Mouse (Mus musculus): Measurements from ENCODE around the gene Kif6. TPM values are rescaled to one million over a fixed set of nuclear protein-coding genes. Genes with fewer than 3 reads are reported as not detected.

Kif6 gene
- polyA plus RNA-seq, 1 experiment = 0.04 TPM

- Histone ChIP-seq H3K27me3 (ENCODE audit: control insufficient read depth, insufficient read depth, low read length) (no peaks in the 10 kb centered on the region), H3K4me3 (ENCODE audit: extremely low read depth, insufficient read depth, insufficient read length) (no peak overlapping the region), H3K36me3 (ENCODE audit: control insufficient read depth, insufficient read depth, low read length) (no peaks in the 10 kb centered on the region), H3K4me1 (ENCODE audit: control insufficient read depth, insufficient read depth, insufficient read length) (no peaks in the 10 kb centered on the region), H3K27ac (ENCODE audit: insufficient read depth, low read length) (no peak overlapping the region)
- no peak for TF ChIP-seq POLR2A (IDR thresholded peaks at IDR 0.05; ENCODE audit: low read depth, low read length)
- no peak for TF ChIP-seq CTCF (IDR thresholded peaks at IDR 0.05; ENCODE audit: extremely low read depth, insufficient read depth, insufficient read length, insufficient replicate concordance)
- DNase-seq (ENCODE audit: low read depth in 1 of 2, low spot score in 2 of 2) = no peak
- 79% methylated on average over 2 of the region's 2 CpGs for WGBS
These were observed 94.3 kb downstream of the Kif6 start for GRCm38 (mm10) chr17:49709192-49709591.

GRCm38 (mm10) chr17:49710101-49710630 lies 95.2 kb downstream of the Kif6 start:
- Histone ChIP-seq H3K36me3 (ENCODE audit: control insufficient read depth, insufficient read depth, low read length) (no peaks in the 10 kb centered on the region), H3K27ac (ENCODE audit: insufficient read depth, low read length) (no peak overlapping the region), H3K27me3 (ENCODE audit: control insufficient read depth, insufficient read depth, low read length) (no peaks in the 10 kb centered on the region), H3K4me3 (ENCODE audit: extremely low read depth, insufficient read depth, insufficient read length) (no peak overlapping the region), H3K4me1 (ENCODE audit: control insufficient read depth, insufficient read depth, insufficient read length) (no peaks in the 10 kb centered on the region)
- no peak for DNase-seq (ENCODE audit: low read depth in 1 of 2, low spot score in 2 of 2)
- WGBS = 85% methylated on average over 5 of the region's 5 CpGs
- TF ChIP-seq POLR2A (IDR thresholded peaks at IDR 0.05; ENCODE audit: low read depth, low read length) = no peak

- Histone ChIP-seq H3K27ac (ENCODE audit: insufficient read depth, low read length) (no peak overlapping the region), H3K4me3 (ENCODE audit: extremely low read depth, insufficient read depth, insufficient read length) (no peak overlapping the region), H3K4me1 (ENCODE audit: control insufficient read depth, insufficient read depth, insufficient read length) (no peaks in the 10 kb centered on the region), H3K36me3 (ENCODE audit: control insufficient read depth, insufficient read depth, low read length) (no peaks in the 10 kb centered on the region), H3K27me3 (ENCODE audit: control insufficient read depth, insufficient read depth, low read length) (no peaks in the 10 kb centered on the region)
- WGBS = 93% methylated on average over 2 of the region's 2 CpGs
- no peak for DNase-seq (ENCODE audit: low read depth in 1 of 2, low spot score in 2 of 2)
- TF ChIP-seq POLR2A (IDR thresholded peaks at IDR 0.05; ENCODE audit: low read depth, low read length) (no peak), CTCF (IDR thresholded peaks at IDR 0.05; ENCODE audit: extremely low read depth, insufficient read depth, insufficient read length, insufficient replicate concordance) (no peak)
These were observed 111.3 kb downstream of the Kif6 start for GRCm38 (mm10) chr17:49726206-49726605.

GRCm38 (mm10) chr17:49726976-49727375 lies 112.0 kb downstream of the Kif6 start:
- Histone ChIP-seq H3K4me3 (ENCODE audit: extremely low read depth, insufficient read depth, insufficient read length) (no peak overlapping the region), H3K27me3 (ENCODE audit: control insufficient read depth, insufficient read depth, low read length) (no peaks in the 10 kb centered on the region), H3K4me1 (ENCODE audit: control insufficient read depth, insufficient read depth, insufficient read length) (no peaks in the 10 kb centered on the region), H3K36me3 (ENCODE audit: control insufficient read depth, insufficient read depth, low read length) (no peaks in the 10 kb centered on the region), H3K27ac (ENCODE audit: insufficient read depth, low read length) (no peak overlapping the region)
- no peak for DNase-seq (ENCODE audit: low read depth in 1 of 2, low spot score in 2 of 2)
- WGBS = 90% methylated on average over 4 of the region's 4 CpGs
- TF ChIP-seq POLR2A (IDR thresholded peaks at IDR 0.05; ENCODE audit: low read depth, low read length) (no peak), CTCF (IDR thresholded peaks at IDR 0.05; ENCODE audit: extremely low read depth, insufficient read depth, insufficient read length, insufficient replicate concordance) (no peak)

DNA sequence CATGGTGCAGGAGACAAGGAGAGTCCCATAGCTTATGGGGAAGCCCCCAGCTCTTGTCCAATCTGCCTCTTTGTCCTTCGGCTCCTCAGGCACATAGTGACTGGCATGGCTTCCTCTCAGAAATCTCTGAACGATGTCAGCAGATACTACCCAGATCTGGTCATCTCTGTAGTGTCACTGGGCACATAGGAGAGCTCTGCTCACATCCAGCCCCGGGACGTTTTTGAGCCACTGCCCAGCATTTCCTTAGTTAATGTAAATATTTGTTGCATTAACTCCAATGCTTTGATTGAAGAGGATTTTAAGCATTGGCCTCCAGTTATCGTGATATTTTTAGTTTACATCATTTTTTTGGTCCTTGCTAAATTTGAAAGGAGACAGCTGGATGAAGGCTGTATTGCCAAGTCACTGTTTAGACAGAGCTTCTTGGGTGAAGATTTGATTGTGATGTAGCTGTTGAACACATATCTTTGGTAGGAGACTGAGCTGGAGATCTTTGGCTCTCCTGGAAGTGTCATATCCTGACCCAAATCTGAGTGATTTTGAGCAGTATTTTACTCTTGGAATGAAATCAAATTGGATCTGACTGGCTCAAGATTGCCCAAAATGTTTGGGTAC lies 112.6 kb downstream of the Kif6 start:
- H3K36me3 ChIP-seq (ENCODE audit: control insufficient read depth, insufficient read depth, low read length) = no peaks in the 10 kb centered on the region
- no peak overlapping the region for H3K4me3 ChIP-seq (ENCODE audit: extremely low read depth, insufficient read depth, insufficient read length)
- TF ChIP-seq CTCF (IDR thresholded peaks at IDR 0.05; ENCODE audit: extremely low read depth, insufficient read depth, insufficient read length, insufficient replicate concordance) (no peak), POLR2A (IDR thresholded peaks at IDR 0.05; ENCODE audit: low read depth, low read length) (no peak)
- whole genome bisulfite sequencing = 77% methylated on average over 5 of the region's 5 CpGs
- DNase-seq (ENCODE audit: low read depth in 1 of 2, low spot score in 2 of 2) = no peak
- H3K27me3 ChIP-seq (ENCODE audit: control insufficient read depth, insufficient read depth, low read length) = no peaks in the 10 kb centered on the region
- H3K27ac ChIP-seq (ENCODE audit: insufficient read depth, low read length) = no peak overlapping the region
- no peaks in the 10 kb centered on the region for H3K4me1 ChIP-seq (ENCODE audit: control insufficient read depth, insufficient read depth, insufficient read length)

DNA sequence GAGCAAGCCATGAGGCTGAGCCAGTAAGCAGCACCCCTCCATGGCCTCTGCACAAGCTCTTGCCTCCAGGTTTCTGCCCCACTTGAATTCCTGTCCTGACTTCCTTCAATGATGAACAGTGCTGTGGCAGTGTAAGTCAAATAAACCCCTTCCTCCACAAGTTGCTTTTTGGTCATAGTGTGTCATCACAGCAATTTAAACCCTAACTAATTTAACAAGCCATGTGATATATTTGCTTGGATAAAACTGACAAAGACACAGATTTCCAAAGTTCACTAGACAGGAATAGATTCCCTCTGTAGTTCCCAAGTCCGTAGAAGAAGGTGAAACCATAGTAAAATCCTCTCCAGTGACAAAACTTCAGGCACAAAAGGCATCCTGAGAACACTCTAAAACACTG lies 114.9 kb downstream of the Kif6 start:
- Histone ChIP-seq H3K4me3 (ENCODE audit: extremely low read depth, insufficient read depth, insufficient read length) (no peak overlapping the region), H3K27ac (ENCODE audit: insufficient read depth, low read length) (no peak overlapping the region), H3K4me1 (ENCODE audit: control insufficient read depth, insufficient read depth, insufficient read length) (no peaks in the 10 kb centered on the region), H3K27me3 (ENCODE audit: control insufficient read depth, insufficient read depth, low read length) (no peaks in the 10 kb centered on the region), H3K36me3 (ENCODE audit: control insufficient read depth, insufficient read depth, low read length) (no peaks in the 10 kb centered on the region)
- WGBS = 69% methylated on average over 1 of the region's 1 CpGs
- no peak for TF ChIP-seq POLR2A (IDR thresholded peaks at IDR 0.05; ENCODE audit: low read depth, low read length)
- TF ChIP-seq CTCF (IDR thresholded peaks at IDR 0.05; ENCODE audit: extremely low read depth, insufficient read depth, insufficient read length, insufficient replicate concordance) = no peak
- no peak for DNase-seq (ENCODE audit: low read depth in 1 of 2, low spot score in 2 of 2)

DNA sequence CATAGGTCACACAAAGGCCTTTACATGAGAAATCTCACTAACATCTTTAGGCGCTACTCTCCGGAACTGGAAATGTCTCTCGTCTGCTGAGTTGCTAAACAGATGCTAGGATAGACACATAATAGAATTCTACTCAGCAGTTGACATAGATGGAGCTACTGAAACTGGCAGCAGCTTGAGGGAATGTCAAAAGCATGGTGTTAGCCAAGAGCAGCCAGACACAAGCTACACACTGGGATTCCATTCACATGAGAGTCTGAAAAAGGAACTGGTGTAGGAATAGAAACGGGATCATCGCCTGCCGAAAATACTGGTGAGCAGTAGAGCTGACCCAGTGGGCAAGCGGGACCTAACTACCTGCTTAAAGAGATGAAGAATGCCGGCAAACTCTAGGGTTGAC lies 117.8 kb downstream of the Kif6 start:
- H3K36me3 ChIP-seq (ENCODE audit: control insufficient read depth, insufficient read depth, low read length) = no peaks in the 10 kb centered on the region
- H3K4me1 ChIP-seq (ENCODE audit: control insufficient read depth, insufficient read depth, insufficient read length) = no peaks in the 10 kb centered on the region
- no peak for DNase-seq (ENCODE audit: low read depth in 1 of 2, low spot score in 2 of 2)
- WGBS = 91% methylated on average over 8 of the region's 8 CpGs
- no peak overlapping the region for H3K27ac ChIP-seq (ENCODE audit: insufficient read depth, low read length)
- TF ChIP-seq POLR2A (IDR thresholded peaks at IDR 0.05; ENCODE audit: low read depth, low read length) = no peak
- TF ChIP-seq CTCF (IDR thresholded peaks at IDR 0.05; ENCODE audit: extremely low read depth, insufficient read depth, insufficient read length, insufficient replicate concordance) = no peak
- H3K4me3 ChIP-seq (ENCODE audit: extremely low read depth, insufficient read depth, insufficient read length) = no peak overlapping the region
- no peaks in the 10 kb centered on the region for H3K27me3 ChIP-seq (ENCODE audit: control insufficient read depth, insufficient read depth, low read length)

All from spleen, adult 2 months (tissue).